8 mouse cellular contexts compared by ENCODE assay signal in genomic region chr3:100462235-100463083, GRCm38 (mm10). TPM values are rescaled to one million over a fixed set of nuclear protein-coding genes. Genes with fewer than 3 reads are reported as not detected.
DNase-seq lines count a peak whose midpoint lies in the region; ATAC-seq lines count a peak whose summit lies in the region.

No protein-coding gene starts in this region.

- ATAC-seq in forebrain, embryonic 14.5 days = peak; percentile 54
- peak; percentile 19; the same call in 1 of the 2 replicates for ATAC-seq in neural tube, embryonic 13.5 days (ENCODE audit: low read depth)
- ATAC-seq in granulocyte monocyte progenitor cell, adult 5-6 weeks (replicated peaks; ENCODE audit: poor library complexity, severe bottlenecking) = no peak

- peak; percentile 78 for DNase-seq in left cerebral cortex, postnatal 4 days
- DNase-seq in left cerebral cortex, adult 18-20 months (ENCODE audit: low spot score in 2 of 2) = no peak
- peak; percentile 34 for DNase-seq in forebrain, embryonic 14.5 days (ENCODE audit: low spot score)
- DNase-seq in kidney, adult 9 months = peak; percentile 78
- no peak for DNase-seq in layer of hippocampus, adult 11-12 months (ENCODE audit: low spot score)
- DNase-seq in urinary bladder, postnatal 10 days (ENCODE audit: low spot score) = no peak

- no peaks in the 10 kb centered on the region for H3K9me3 ChIP-seq in forebrain, embryonic 14.5 days (replicated peaks; ENCODE audit: control insufficient read depth, low read length)
- H3K9me3 ChIP-seq in neural tube, embryonic 13.5 days = no peaks in the 10 kb centered on the region

- 32% methylated on average over 8 of the region's 8 CpGs for WGBS in forebrain, embryonic 14.5 days
- WGBS in neural tube, embryonic 13.5 days = 49% methylated on average over 8 of the region's 8 CpGs

- no peak overlapping the region for H3K27ac ChIP-seq in forebrain, embryonic 14.5 days (ENCODE audit: low read depth, low read length)
- H3K27ac ChIP-seq in neural tube, embryonic 13.5 days (replicated peaks) = no peak overlapping the region

- H3K4me3 ChIP-seq in forebrain, embryonic 14.5 days (ENCODE audit: low read depth, low read length) = no peak overlapping the region
- H3K4me3 ChIP-seq in neural tube, embryonic 13.5 days = no peak overlapping the region

- intact Hi-C loops in left cerebral cortex, postnatal 4 days (cut with DNase I) = no loop called here

- peaks cover 14% of the 10 kb centered on the region for H3K4me1 ChIP-seq in forebrain, embryonic 14.5 days (ENCODE audit: control insufficient read depth, insufficient read depth, low read length)
- H3K4me1 ChIP-seq in neural tube, embryonic 13.5 days (replicated peaks) = peaks cover 19% of the 10 kb centered on the region

- H3K36me3 ChIP-seq in forebrain, embryonic 14.5 days (ENCODE audit: control insufficient read depth, insufficient read depth, low read length) = no peaks in the 10 kb centered on the region
- no peaks in the 10 kb centered on the region for H3K36me3 ChIP-seq in neural tube, embryonic 13.5 days

- no peak overlapping the region for H3K9ac ChIP-seq in forebrain, embryonic 14.5 days (ENCODE audit: low read length)
- H3K9ac ChIP-seq in neural tube, embryonic 13.5 days = no peak overlapping the region

- no peak overlapping the region for H3K4me2 ChIP-seq in forebrain, embryonic 14.5 days (ENCODE audit: low read length)
- no peak overlapping the region for H3K4me2 ChIP-seq in neural tube, embryonic 13.5 days

- H3K27me3 ChIP-seq in forebrain, embryonic 14.5 days (replicated peaks; ENCODE audit: control insufficient read depth, insufficient read depth, low read length) = no peaks in the 10 kb centered on the region
- no peaks in the 10 kb centered on the region for H3K27me3 ChIP-seq in neural tube, embryonic 13.5 days

RNA-seq across cellular contexts. Expression of gene Tent5c, which starts 26.7 kb away (rescaled TPM):
- 1 to 10 TPM; 1.0 to 1.8 TPM for total RNA-seq in left cerebral cortex, postnatal 4 days (2021)
- 1 to 10 TPM; 2.3 to 3.2 TPM for total RNA-seq in left cerebral cortex, adult 18-20 months (2021)
- 1.9 and 2.9 TPM in 2 replicates for polyA plus RNA-seq in forebrain, embryonic 14.5 days (2014; fragmentation: Nextera tagmentation; extraction: Ambion mirVana)
- polyA plus RNA-seq in neural tube, embryonic 13.5 days (2015; fragmentation: Nextera tagmentation; extraction: Ambion mirVana) = 2.7 and 2.9 TPM in 2 replicates
- total RNA-seq in granulocyte monocyte progenitor cell, adult 5-6 weeks (2014; fragmentation: Nextera tagmentation) = 0.34 TPM in 1 of 2 replicates, not detected in the other
- total RNA-seq in granulocyte monocyte progenitor cell, adult 5-6 weeks (2017) = 0.36 and 0.47 TPM in 2 replicates

Comparison
In these comparisons a context has a peak if more than half of its experiments do, and no peak if none do; other contexts are left out.
1. DNase-seq: peak in left cerebral cortex, postnatal 4 days (single experiment), forebrain, embryonic 14.5 days (single experiment) and kidney, adult 9 months (single experiment); none in left cerebral cortex, adult 18-20 months (0 of 2), layer of hippocampus, adult 11-12 months (single experiment) and urinary bladder, postnatal 10 days (single experiment).